Mouse (Mus musculus) forebrain, postnatal 0 days (tissue): Measurements from ENCODE around the gene Akap9. TPM values are rescaled to one million over a fixed set of nuclear protein-coding genes. Genes with fewer than 3 reads are reported as not detected.
"Not testable (repeated sequence)": the region's sequence is repeated elsewhere in the genome, so short reads cannot be mapped to it uniquely, and the experiment has no call there.

ENCODE experiments used
- ATAC-seq: fragments of 200-750 bp; cut with Nextera tagmentation; 2 replicates; pipeline ENCODE4 v1.8.0; 2017; ENCODE audit warnings: mild to moderate bottlenecking, moderate library complexity
- DNase-seq: peaks from one replicate; pipeline ENCODE4 v3.0.0-alpha.2; 2015
- H3K27ac ChIP-seq: fragments of 300-500 bp; sonication (generic); 2 replicates; pipeline ENCODE4 v1.5.1; 2014; ENCODE audit warnings: low read depth, mild to moderate bottlenecking, antibody characterized with exemption, low read length, moderate library complexity, mixed read lengths
- H3K27me3 ChIP-seq: fragments of 300-500 bp; sonication (generic); 2 replicates; pipeline ENCODE4 v1.6.1; 2014; ENCODE audit warnings: mild to moderate bottlenecking, low read length, mixed read lengths; ENCODE audit not compliant: insufficient read depth
- H3K36me3 ChIP-seq: fragments of 300-500 bp; sonication (generic); 2 replicates; pipeline ENCODE4 v1.6.1; 2014; ENCODE audit warnings: mild to moderate bottlenecking, moderate library complexity; ENCODE audit not compliant: insufficient read depth
- H3K4me1 ChIP-seq: fragments of 300-500 bp; sonication (generic); 2 replicates; pipeline ENCODE4 v1.6.1; 2014; ENCODE audit warnings: antibody characterized with exemption; ENCODE audit not compliant: insufficient read depth
- H3K4me2 ChIP-seq: fragments of 300-500 bp; sonication (generic); 2 replicates; pipeline ENCODE4 v1.6.1; 2014; ENCODE audit warnings: low read depth, mild to moderate bottlenecking, moderate library complexity
- H3K4me3 ChIP-seq: fragments of 300-500 bp; sonication (generic); 2 replicates; pipeline ENCODE4 v1.5.1; 2014; ENCODE audit warnings: low read depth, low read length, mixed read lengths
- H3K9ac ChIP-seq: fragments of 300-500 bp; sonication (generic); 2 replicates; pipeline ENCODE4 v1.6.1; 2014; ENCODE audit warnings: mild to moderate bottlenecking
- H3K9me3 ChIP-seq: fragments of 300-500 bp; sonication (generic); 2 replicates; pipeline ENCODE4 v1.6.1; 2016; ENCODE audit warnings: low read length
- CTCF ChIP-seq: sonication (generic); IDR thresholded peaks from 2 replicates; pipeline ENCODE4 v1.5.1; 2016; ENCODE audit warnings: antibody characterized with exemption, control low read depth, low read depth
- WGBS: fragments of 180-500 bp; shearing (Covaris S2); extraction: QIAGEN DNeasy Blood & Tissue Kit; methylation state at CpG from one replicate; pipeline ENCODE4 v1.1.7; 2014; 5-methylcytosine and 5-hydroxymethylcytosine counted together
- polyA plus RNA-seq: library from polyadenylated mRNA; unstranded; fragments of >200 nt; fragmentation: Nextera tagmentation; extraction: Ambion mirVana; gene quantifications from 2 replicates; pipeline ENCODE4 v1.2.1, GENCODE M21; 2015
- total RNA-seq: library from RNA; depleted of rRNA; stranded (reverse); fragments of >200 nt; gene quantifications from 2 replicates; pipeline ENCODE4 v1.2.3, GENCODE M21; 2014

Gene Akap9
- total and polyA plus RNA-seq, 2 experiments from 2014 or later = 110 to 266 TPM

GRCm38 (mm10) chr5:4004531-4005469, 76.9 kb downstream of the Akap9 start:
- no peak overlapping the region for H3K27ac ChIP-seq
- no peak overlapping the region for H3K4me2 ChIP-seq
- H3K36me3 ChIP-seq = peaks cover 40% of the 10 kb centered on the region
- DNase-seq (no peak), ATAC-seq (no peak)
- H3K27me3 ChIP-seq = no peaks in the 10 kb centered on the region
- H3K9ac ChIP-seq = no peak overlapping the region
- H3K4me3 ChIP-seq = no peak overlapping the region
- no peaks in the 10 kb centered on the region for H3K4me1 ChIP-seq
- H3K9me3 ChIP-seq = no peaks in the 10 kb centered on the region
- WGBS = 90% methylated on average over 16 of the region's 16 CpGs
- TF ChIP-seq CTCF = no peak

- DNase-seq (no peak), ATAC-seq (no peak)
- H3K27me3 ChIP-seq = no peaks in the 10 kb centered on the region
- WGBS = 95% methylated on average over 3 of the region's 3 CpGs
- H3K4me3 ChIP-seq = no peak overlapping the region
- TF ChIP-seq CTCF = no peak
- H3K4me2 ChIP-seq = no peak overlapping the region
- H3K9me3 ChIP-seq = no peaks in the 10 kb centered on the region
- no peak overlapping the region for H3K9ac ChIP-seq
- H3K4me1 ChIP-seq = no peaks in the 10 kb centered on the region
- peaks cover 44% of the 10 kb centered on the region for H3K36me3 ChIP-seq
- no peak overlapping the region for H3K27ac ChIP-seq
Observed at GRCm38 (mm10) chr5:4006606-4007005, 78.8 kb downstream of the Akap9 start.

- no peaks in the 10 kb centered on the region for H3K9me3 ChIP-seq
- WGBS = 86% methylated on average over 10 of the region's 10 CpGs
- DNase-seq (no peak), ATAC-seq (no peak)
- H3K4me3 ChIP-seq = no peak overlapping the region
- peaks cover 53% of the 10 kb centered on the region for H3K36me3 ChIP-seq
- no peaks in the 10 kb centered on the region for H3K4me1 ChIP-seq
- no peak for TF ChIP-seq CTCF
- H3K27me3 ChIP-seq = no peaks in the 10 kb centered on the region
- no peak overlapping the region for H3K27ac ChIP-seq
- H3K9ac ChIP-seq = no peak overlapping the region
- no peak overlapping the region for H3K4me2 ChIP-seq
Observed at GRCm38 (mm10) chr5:4008266-4008665, 80.4 kb downstream of the Akap9 start.

GRCm38 (mm10) chr5:4009540-4009939, 81.7 kb downstream of the Akap9 start:
- no peak overlapping the region for H3K4me2 ChIP-seq
- no peak overlapping the region for H3K27ac ChIP-seq
- H3K36me3 ChIP-seq = peaks cover 55% of the 10 kb centered on the region
- H3K9me3 ChIP-seq = no peaks in the 10 kb centered on the region
- H3K9ac ChIP-seq = no peak overlapping the region
- DNase-seq (peak; percentile 71), ATAC-seq (peak; percentile 91)
- H3K4me3 ChIP-seq = no peak overlapping the region
- no peaks in the 10 kb centered on the region for H3K27me3 ChIP-seq
- no peak for TF ChIP-seq CTCF
- 63% methylated on average over 6 of the region's 6 CpGs for WGBS
- H3K4me1 ChIP-seq = no peaks in the 10 kb centered on the region

- WGBS = 100% methylated on average over 1 of the region's 1 CpGs
Observed at GRCm38 (mm10) chr5:4017646-4018045, 89.8 kb downstream of the Akap9 start.

GRCm38 (mm10) chr5:4019377-4019776, 91.5 kb downstream of the Akap9 start:
- no peak overlapping the region for H3K4me2 ChIP-seq

More at GRCm38 (mm10) chr5:4017646-4018045, 89.8 kb downstream of the Akap9 start:
- not testable (repeated sequence) for H3K4me1 ChIP-seq, H3K4me3 ChIP-seq, DNase-seq, H3K27me3 ChIP-seq, ATAC-seq, H3K9ac ChIP-seq, H3K27ac ChIP-seq, H3K4me2 ChIP-seq, H3K9me3 ChIP-seq
- peaks cover 50% of the 10 kb centered on the region for H3K36me3 ChIP-seq

GRCm38 (mm10) chr5:4020018-4020417, 92.2 kb downstream of the Akap9 start:
- DNase-seq (no peak), ATAC-seq (no peak)
- Histone ChIP-seq H3K27ac (no peak overlapping the region), H3K4me2 (no peak overlapping the region), H3K9me3 (no peaks in the 10 kb centered on the region), H3K4me3 (no peak overlapping the region), H3K9ac (no peak overlapping the region), H3K36me3 (peaks cover 31% of the 10 kb centered on the region), H3K4me1 (no peaks in the 10 kb centered on the region), H3K27me3 (no peaks in the 10 kb centered on the region)
- 95% methylated on average over 1 of the region's 1 CpGs for WGBS
- no peak for TF ChIP-seq CTCF

More at GRCm38 (mm10) chr5:4019377-4019776, 91.5 kb downstream of the Akap9 start:
- WGBS = 96% methylated on average over 4 of the region's 4 CpGs
- Histone ChIP-seq H3K27ac (no peak overlapping the region), H3K4me3 (no peak overlapping the region), H3K27me3 (no peaks in the 10 kb centered on the region), H3K4me1 (no peaks in the 10 kb centered on the region), H3K9me3 (no peaks in the 10 kb centered on the region), H3K36me3 (peaks cover 34% of the 10 kb centered on the region), H3K9ac (no peak overlapping the region)
- ATAC-seq (no peak), DNase-seq (no peak)
- TF ChIP-seq CTCF = no peak
